Mouse (Mus musculus) CD4-positive, CD25-positive, alpha-beta regulatory T cell, adult 4 months (primary cell): ENCODE results near the gene Oas1h. TPM values are rescaled to one million over a fixed set of nuclear protein-coding genes. Genes with fewer than 3 reads are reported as not detected.

ENCODE experiments used
- polyA plus RNA-seq, 2 experiments: library from polyadenylated mRNA; unstranded; fragments of 100-300 nt; shearing (Covaris generic); gene quantifications; one replicate each; pipeline ENCODE4 v1.2.1; 2017

Gene Oas1h
- polyA plus RNA-seq, 2 experiments from 2014 or later, result not detected

Other genes starting within 250 kb of the Oas1h start
- gene Rita1, start 248.8 kb upstream of the Oas1h start, polyA plus RNA-seq, result 1 to 10 TPM; 2.2 to 6.3 TPM
- gene Ddx54, start 248.7 kb upstream of the Oas1h start, polyA plus RNA-seq, result 10 to 100 TPM; 14.4 to 18.6 TPM
- not detected for gene Cfap73, start 227.2 kb upstream of the Oas1h start, polyA plus RNA-seq
- 10 to 100 TPM in 1 of 2 experiments, 1 to 10 TPM in 1; 7.2 to 15.4 TPM for gene Rasal1, start 212.6 kb upstream of the Oas1h start, polyA plus RNA-seq
- gene Dtx1, start 149.5 kb upstream of the Oas1h start, polyA plus RNA-seq, result 10 to 100 TPM; 33.4 to 47.7 TPM
- 1 to 10 TPM; 1.6 to 3.6 TPM for gene Oas2, start 111.6 kb upstream of the Oas1h start, polyA plus RNA-seq
- 10 to 100 TPM; 12.9 to 24.4 TPM for gene Oas3, start 83.8 kb upstream of the Oas1h start, polyA plus RNA-seq
- not detected for gene Oas1e, start 65.9 kb upstream of the Oas1h start, polyA plus RNA-seq
- 10 to 100 TPM; 16.2 to 19.2 TPM for gene Oas1c, start 48.9 kb upstream of the Oas1h start, polyA plus RNA-seq
- not detected for gene Oas1f, start 14.1 kb upstream of the Oas1h start, polyA plus RNA-seq
- 1 to 10 TPM in 1 of 2 experiments, not detected in 1; 1.2 TPM for gene Oas1g, start 26.2 kb downstream of the Oas1h start, polyA plus RNA-seq
- 10 to 100 TPM; 44.7 to 54.6 TPM for gene Oas1a, start 46.1 kb downstream of the Oas1h start, polyA plus RNA-seq
- gene Oas1d, start 53.1 kb downstream of the Oas1h start, polyA plus RNA-seq, result not detected
- not detected for gene Rph3a, start 148.7 kb downstream of the Oas1h start, polyA plus RNA-seq